Mouse (Mus musculus) neural tube, embryonic 10.5 days (tissue): ENCODE data around the gene Olfr1373.
"Not testable (repeated sequence)": the region's sequence is repeated elsewhere in the genome, so short reads cannot be mapped to it uniquely, and the experiment has no call there.

Source experiments
- DNase-seq: peaks from one replicate; pipeline ENCODE4 v3.0.0-alpha.2; 2017; ENCODE audit warnings: low spot score; ENCODE audit errors: extremely low spot score

Olfr1373 gene

GRCm38 (mm10) chr11:52145428-52145827 is at the start of gene Olfr1373:
TSS of gene Olfr1373 (minus strand) at chr11:52145528.
- DNase-seq = not testable (repeated sequence)

- DNase-seq = not testable (repeated sequence)
Measured at GRCm38 (mm10) chr11:52180651-52181050, 35.3 kb upstream of the Olfr1373 start.

GRCm38 (mm10) chr11:52179897-52180296 is 34.6 kb upstream of the Olfr1373 start:
- not testable (repeated sequence) for DNase-seq

- DNase-seq = peak; percentile 14
Measured at GRCm38 (mm10) chr11:52168461-52168860, 23.1 kb upstream of the Olfr1373 start.

GRCm38 (mm10) chr11:52167901-52168302 is 22.6 kb upstream of the Olfr1373 start:
- peak; percentile 41 for DNase-seq

GRCm38 (mm10) chr11:52167126-52167525 is 21.8 kb upstream of the Olfr1373 start:
- peak; percentile 47 for DNase-seq

- no peak for DNase-seq
Measured at GRCm38 (mm10) chr11:52163926-52164325, 18.6 kb upstream of the Olfr1373 start.

- DNase-seq = peak; percentile 15
Measured at GRCm38 (mm10) chr11:52143675-52144074, 1.7 kb downstream of the Olfr1373 start.

- no peak for DNase-seq
Measured at GRCm38 (mm10) chr11:52130451-52131068, 14.8 kb downstream of the Olfr1373 start.

GRCm38 (mm10) chr11:52129621-52130450 is 15.5 kb downstream of the Olfr1373 start:
- no peak for DNase-seq

- DNase-seq = no peak
Measured at GRCm38 (mm10) chr11:52129171-52129570, 16.2 kb downstream of the Olfr1373 start.

- DNase-seq = no peak
Measured at GRCm38 (mm10) chr11:52128316-52129061, 16.8 kb downstream of the Olfr1373 start.

GRCm38 (mm10) chr11:52127760-52128159 is 17.6 kb downstream of the Olfr1373 start:
- DNase-seq = no peak

- DNase-seq = no peak
Measured at GRCm38 (mm10) chr11:52127169-52127568, 18.2 kb downstream of the Olfr1373 start.

- DNase-seq = no peak
Measured at GRCm38 (mm10) chr11:52124468-52124867, 20.9 kb downstream of the Olfr1373 start.

- DNase-seq = no peak
Measured at GRCm38 (mm10) chr11:52122045-52122444, 23.3 kb downstream of the Olfr1373 start.

- DNase-seq = not testable (repeated sequence)
Measured at GRCm38 (mm10) chr11:52120415-52120814, 24.9 kb downstream of the Olfr1373 start.

- DNase-seq = no peak
Measured at GRCm38 (mm10) chr11:52117156-52117555, 28.2 kb downstream of the Olfr1373 start.

GRCm38 (mm10) chr11:52116117-52116516 is 29.2 kb downstream of the Olfr1373 start:
- not testable (repeated sequence) for DNase-seq

GRCm38 (mm10) chr11:52115479-52115878 is 29.8 kb downstream of the Olfr1373 start:
- DNase-seq = no peak

- DNase-seq = no peak
Measured at GRCm38 (mm10) chr11:52109421-52109820, 35.9 kb downstream of the Olfr1373 start.

GRCm38 (mm10) chr11:52108796-52109195 is 36.5 kb downstream of the Olfr1373 start:
- DNase-seq = no peak
